Mouse (Mus musculus) embryonic facial prominence, embryonic 14.5 days (tissue): ENCODE data around the gene Rab20. TPM values are rescaled to one million over a fixed set of nuclear protein-coding genes. Genes with fewer than 3 reads are reported as not detected.

Experiments
- ATAC-seq: fragments of 200-750 bp; cut with Nextera tagmentation; 2 replicates; pipeline ENCODE4 v1.8.0; 2017; ENCODE audit warnings: low read depth, moderate number of reproducible peaks, moderate TSS enrichment
- DNase-seq: peaks from one replicate; pipeline ENCODE4 v3.0.0-alpha.2; 2015; ENCODE audit warnings: low spot score
- H3K27ac ChIP-seq: fragments of 300-500 bp; sonication (generic); replicated peaks from 2 replicates; pipeline ENCODE4 v1.5.1; 2014; ENCODE audit warnings: low read depth, mild to moderate bottlenecking, low read length, moderate library complexity
- H3K27me3 ChIP-seq: fragments of 300-500 bp; sonication (generic); replicated peaks from 2 replicates; pipeline ENCODE4 v1.6.1; 2014; ENCODE audit warnings: low read length; ENCODE audit not compliant: control insufficient read depth, insufficient read depth
- H3K36me3 ChIP-seq: fragments of 300-500 bp; sonication (generic); 2 replicates; pipeline ENCODE4 v1.6.1; 2014; ENCODE audit warnings: low read length, mixed read lengths; ENCODE audit not compliant: control insufficient read depth, insufficient read depth
- H3K4me1 ChIP-seq: fragments of 300-500 bp; sonication (generic); 2 replicates; pipeline ENCODE4 v1.6.1; 2014; ENCODE audit warnings: antibody characterized with exemption, low read length; ENCODE audit not compliant: control insufficient read depth, insufficient read depth
- H3K4me2 ChIP-seq: fragments of 300-500 bp; sonication (generic); 2 replicates; pipeline ENCODE4 v1.6.1; 2014; ENCODE audit warnings: low read depth, mild to moderate bottlenecking, low read length, moderate library complexity, mixed read lengths
- H3K4me3 ChIP-seq: fragments of 300-500 bp; sonication (generic); 2 replicates; pipeline ENCODE4 v1.5.1; 2014; ENCODE audit warnings: low read depth, mild to moderate bottlenecking, low read length
- H3K9ac ChIP-seq: fragments of 300-500 bp; sonication (generic); 2 replicates; pipeline ENCODE4 v1.6.1; 2014; ENCODE audit warnings: low read depth, mild to moderate bottlenecking, low read length, moderate library complexity, mixed read lengths
- H3K9me3 ChIP-seq: fragments of 300-500 bp; sonication (generic); 2 replicates; pipeline ENCODE4 v1.6.1; 2016; ENCODE audit warnings: low read length; ENCODE audit not compliant: control insufficient read depth
- WGBS: fragments of 180-500 bp; shearing (Covaris S2); extraction: QIAGEN DNeasy Blood & Tissue Kit; methylation state at CpG from one replicate; pipeline ENCODE4 v1.1.7; 2014; 5-methylcytosine and 5-hydroxymethylcytosine counted together
- polyA plus RNA-seq: library from polyadenylated mRNA; unstranded; fragments of >200 nt; fragmentation: Nextera tagmentation; extraction: Ambion mirVana; gene quantifications from 2 replicates; pipeline ENCODE4 v1.2.1, GENCODE M21; 2014

The Rab20 gene
- polyA plus RNA-seq, 1 experiment from 2014 or later: 2.1 TPM

DNA sequence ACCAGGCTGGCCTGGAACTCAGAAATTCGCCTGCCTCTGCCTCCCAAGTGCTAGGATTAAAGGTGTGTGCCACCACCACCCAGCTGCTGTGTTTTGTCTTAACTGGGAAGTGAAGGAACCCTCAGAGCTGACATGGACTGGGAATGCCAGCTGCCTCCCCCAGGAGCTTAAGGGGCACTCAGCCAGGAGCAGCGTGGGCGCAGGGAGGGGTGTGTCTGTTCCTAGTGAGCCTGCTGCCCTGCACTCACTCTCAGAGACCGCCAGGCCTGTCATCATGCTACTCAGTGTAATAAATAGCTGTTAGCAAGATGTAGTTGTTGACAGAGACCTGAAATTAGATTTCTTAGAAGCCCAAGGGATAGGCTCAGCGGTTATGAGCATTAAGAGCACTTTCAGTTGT, 32.5 kb upstream of the Rab20 start:
- DNase-seq (no peak), ATAC-seq (no peak)
- Histone ChIP-seq H3K4me2 (no peak overlapping the region), H3K9me3 (no peaks in the 10 kb centered on the region), H3K36me3 (peaks cover 89% of the 10 kb centered on the region), H3K9ac (no peak overlapping the region), H3K4me3 (no peak overlapping the region), H3K27me3 (no peaks in the 10 kb centered on the region), H3K27ac (no peak overlapping the region), H3K4me1 (no peaks in the 10 kb centered on the region)
- WGBS: 84% methylated on average over 5 of the region's 5 CpGs

DNA sequence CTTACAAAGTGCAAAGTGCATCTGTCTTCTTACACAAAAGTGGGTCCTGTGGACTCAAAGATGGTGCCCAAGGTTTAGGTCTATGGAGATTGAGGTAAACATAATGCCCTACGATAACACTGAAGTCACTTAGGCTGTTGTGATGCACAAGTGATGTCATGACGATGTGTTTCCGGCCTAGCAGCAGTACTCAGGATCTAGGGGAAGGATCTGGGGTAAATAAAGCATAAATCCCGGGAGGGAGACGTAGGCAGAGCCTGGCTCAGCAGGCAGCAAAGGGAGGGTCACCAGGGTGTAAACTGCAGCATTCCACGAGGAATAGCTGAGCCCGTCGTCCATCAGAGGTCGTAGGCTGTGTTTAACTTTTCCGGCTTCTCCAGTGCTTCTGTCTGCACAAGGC, 30.4 kb upstream of the Rab20 start:
- Histone ChIP-seq H3K36me3 (peaks cover 93% of the 10 kb centered on the region), H3K9ac (no peak overlapping the region), H3K4me3 (no peak overlapping the region), H3K27me3 (no peaks in the 10 kb centered on the region), H3K27ac (no peak overlapping the region), H3K4me2 (no peak overlapping the region), H3K4me1 (no peaks in the 10 kb centered on the region), H3K9me3 (no peaks in the 10 kb centered on the region)
- no peak for DNase-seq
- ATAC-seq: no peak
- 83% methylated on average over 10 of the region's 10 CpGs for WGBS

DNA sequence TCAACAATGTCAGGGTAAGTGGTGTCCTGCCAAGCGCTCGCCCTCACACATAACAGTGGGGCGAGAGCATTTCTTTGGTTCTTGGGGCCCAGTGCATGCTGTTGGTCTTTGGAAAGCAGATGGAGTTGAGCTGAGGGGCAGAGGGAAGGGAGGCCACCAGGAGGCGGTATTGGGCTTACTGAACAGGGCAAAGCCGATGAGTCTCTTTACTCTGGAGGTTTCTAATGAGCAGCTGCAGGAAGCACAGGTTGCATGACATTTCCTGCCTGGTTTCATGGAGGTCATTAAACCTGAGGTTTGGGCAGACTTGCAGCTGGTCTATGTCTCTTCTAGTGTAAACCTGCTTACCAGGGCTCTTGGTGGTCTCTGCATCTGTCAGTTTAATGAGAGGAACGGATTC, 28.3 kb upstream of the Rab20 start:
- H3K27ac ChIP-seq: no peak overlapping the region
- no peak overlapping the region for H3K4me3 ChIP-seq
- H3K4me1 ChIP-seq: no peaks in the 10 kb centered on the region
- DNase-seq (peak; percentile 48), ATAC-seq (no peak)
- 73% methylated on average over 6 of the region's 6 CpGs for WGBS
- peaks cover 90% of the 10 kb centered on the region for H3K36me3 ChIP-seq
- H3K27me3 ChIP-seq: no peaks in the 10 kb centered on the region
- H3K9ac ChIP-seq: no peak overlapping the region
- no peaks in the 10 kb centered on the region for H3K9me3 ChIP-seq
- H3K4me2 ChIP-seq: no peak overlapping the region

DNA sequence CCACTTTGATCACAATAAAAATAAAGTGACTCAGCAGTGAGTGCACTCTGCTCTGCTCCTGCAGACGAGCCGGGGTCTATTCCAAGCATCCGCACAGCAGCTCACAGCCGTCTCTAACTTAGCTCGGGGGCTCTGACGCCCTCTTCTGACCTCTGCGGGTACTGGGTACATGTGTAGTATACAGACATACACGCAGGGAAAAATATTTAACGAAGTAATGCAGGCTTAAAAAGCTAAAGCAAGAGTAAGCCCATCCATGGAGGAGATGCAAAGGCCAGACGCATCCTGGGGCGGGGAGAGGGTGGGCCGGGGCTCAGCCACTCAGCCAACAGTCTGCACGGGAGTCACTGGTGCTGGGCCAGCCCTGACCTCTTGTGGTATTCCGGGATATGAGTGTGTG, 27.6 kb upstream of the Rab20 start:
- H3K4me1 ChIP-seq: no peaks in the 10 kb centered on the region
- no peak overlapping the region for H3K4me3 ChIP-seq
- DNase-seq: no peak
- no peak overlapping the region for H3K27ac ChIP-seq
- H3K27me3 ChIP-seq: no peaks in the 10 kb centered on the region
- no peak for ATAC-seq
- WGBS: 88% methylated on average over 13 of the region's 14 CpGs
- H3K36me3 ChIP-seq: peaks cover 83% of the 10 kb centered on the region
- no peak overlapping the region for H3K9ac ChIP-seq
- H3K9me3 ChIP-seq: no peaks in the 10 kb centered on the region
- H3K4me2 ChIP-seq: no peak overlapping the region

DNA sequence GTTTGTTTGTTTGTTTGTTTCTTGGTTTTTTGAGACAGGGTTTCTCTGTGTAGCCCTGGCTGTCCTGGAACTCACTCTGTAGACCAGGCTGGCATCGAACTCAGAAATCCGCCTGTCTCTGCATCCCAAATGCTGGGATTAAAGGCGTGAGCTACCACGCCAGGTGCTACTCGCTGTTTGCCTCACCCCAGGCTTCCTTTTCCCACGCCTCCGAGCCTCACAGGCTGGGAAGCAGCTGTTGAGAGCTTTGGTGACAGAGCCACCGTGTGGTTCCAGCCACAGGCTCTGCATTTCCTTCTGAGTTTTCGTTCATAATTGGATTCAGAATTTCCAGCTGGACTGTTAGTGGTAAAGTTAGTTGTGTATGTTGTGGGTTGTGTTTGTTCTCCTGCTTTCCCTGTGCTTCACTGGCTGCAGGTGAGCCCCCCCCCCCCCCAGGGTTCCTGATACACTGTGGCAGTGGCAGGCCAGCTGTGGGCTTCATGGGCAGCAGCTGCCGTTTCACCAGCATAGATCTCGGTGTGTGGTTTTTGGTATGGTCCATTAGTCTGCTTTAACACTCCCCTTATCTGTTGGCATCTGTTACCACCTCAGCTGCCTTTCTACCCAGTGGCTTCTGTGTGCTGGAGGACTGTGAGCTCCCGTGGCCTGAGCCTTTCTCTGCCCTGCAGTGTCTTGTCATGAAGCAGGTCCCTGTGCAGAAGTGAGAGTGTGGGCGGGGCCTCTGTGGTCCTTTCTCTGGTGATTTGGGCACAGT, 25.1 kb upstream of the Rab20 start:
- Histone ChIP-seq H3K9me3 (no peaks in the 10 kb centered on the region), H3K4me3 (no peak overlapping the region), H3K9ac (no peak overlapping the region), H3K27ac (no peak overlapping the region), H3K4me2 (no peak overlapping the region), H3K4me1 (peaks cover 2% of the 10 kb centered on the region), H3K27me3 (no peaks in the 10 kb centered on the region), H3K36me3 (peaks cover 60% of the 10 kb centered on the region)
- DNase-seq (peak; percentile 12), ATAC-seq (no peak)
- 81% methylated on average over 13 of the region's 13 CpGs for WGBS

DNA sequence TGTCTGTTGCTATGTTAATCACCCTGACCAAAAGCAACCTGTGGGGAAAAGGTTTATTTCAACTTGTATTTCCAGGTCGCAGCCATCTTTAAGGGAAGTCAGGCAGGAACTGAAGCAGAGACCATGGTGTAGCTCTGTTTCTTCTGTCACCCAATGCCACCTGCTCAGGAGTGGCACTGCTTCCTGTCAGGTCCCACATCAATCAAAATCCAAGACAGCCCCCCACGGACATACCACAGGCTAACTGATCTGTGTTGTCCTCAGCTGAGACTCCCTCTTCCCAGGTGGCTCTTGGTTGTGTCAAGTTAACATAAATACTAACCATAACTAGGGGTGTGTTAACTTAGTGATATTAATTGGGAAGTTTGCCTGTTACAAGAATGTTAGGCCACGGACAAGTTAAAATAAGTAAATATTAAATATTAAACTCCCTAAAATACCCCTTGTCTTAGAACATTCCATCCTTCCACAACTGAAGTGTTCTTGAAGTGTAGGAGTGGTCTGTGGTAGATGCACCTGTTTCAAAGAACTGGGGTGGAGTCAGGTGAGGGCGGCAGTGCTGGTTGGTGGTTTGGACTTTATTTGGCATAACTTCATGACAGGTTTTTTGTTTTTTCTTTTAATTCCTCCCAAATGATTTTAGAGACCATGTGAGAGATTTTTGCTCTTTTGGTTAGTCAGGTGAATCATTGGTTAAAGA, 20.4 kb upstream of the Rab20 start:
- H3K9ac ChIP-seq: no peak overlapping the region
- whole genome bisulfite sequencing: 87% methylated on average over 4 of the region's 4 CpGs
- peaks cover 18% of the 10 kb centered on the region for H3K36me3 ChIP-seq
- no peaks in the 10 kb centered on the region for H3K9me3 ChIP-seq
- H3K4me2 ChIP-seq: no peak overlapping the region
- no peak for ATAC-seq
- H3K27ac ChIP-seq: no peak overlapping the region
- DNase-seq: no peak
- H3K27me3 ChIP-seq: no peaks in the 10 kb centered on the region
- peak overlapping the region; percentile 89 for H3K4me3 ChIP-seq
- peaks cover 15% of the 10 kb centered on the region for H3K4me1 ChIP-seq

DNA sequence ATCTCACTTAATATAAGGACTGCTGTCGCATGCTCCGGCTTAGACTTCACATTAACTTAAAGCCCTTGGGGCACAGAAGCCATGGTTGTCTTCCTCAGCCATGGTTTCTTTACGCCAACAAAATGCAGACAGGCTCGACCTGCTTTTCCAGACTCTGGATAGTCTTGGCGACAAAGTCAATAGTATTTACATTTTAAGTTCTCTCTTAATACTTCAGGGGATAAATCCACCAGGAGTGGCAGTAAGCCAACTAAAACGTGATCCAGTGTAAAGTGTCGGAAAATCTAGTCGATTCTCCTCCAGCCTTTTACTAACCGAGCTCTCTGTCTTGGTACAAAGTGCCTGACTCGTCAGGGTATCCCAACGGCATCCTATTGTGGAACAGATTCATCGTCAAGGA, 19.8 kb upstream of the Rab20 start:
- Histone ChIP-seq H3K4me1 (peaks cover 15% of the 10 kb centered on the region), H3K4me2 (peak overlapping the region; percentile 75), H3K4me3 (peak overlapping the region; percentile 89), H3K36me3 (peaks cover 12% of the 10 kb centered on the region), H3K27me3 (no peaks in the 10 kb centered on the region), H3K9me3 (no peaks in the 10 kb centered on the region), H3K9ac (peak overlapping the region; percentile 86; the same call in 1 of the 2 replicates), H3K27ac (no peak overlapping the region)
- WGBS: 72% methylated on average over 12 of the region's 12 CpGs
- DNase-seq: peak; percentile 9
- no peak for ATAC-seq

DNA sequence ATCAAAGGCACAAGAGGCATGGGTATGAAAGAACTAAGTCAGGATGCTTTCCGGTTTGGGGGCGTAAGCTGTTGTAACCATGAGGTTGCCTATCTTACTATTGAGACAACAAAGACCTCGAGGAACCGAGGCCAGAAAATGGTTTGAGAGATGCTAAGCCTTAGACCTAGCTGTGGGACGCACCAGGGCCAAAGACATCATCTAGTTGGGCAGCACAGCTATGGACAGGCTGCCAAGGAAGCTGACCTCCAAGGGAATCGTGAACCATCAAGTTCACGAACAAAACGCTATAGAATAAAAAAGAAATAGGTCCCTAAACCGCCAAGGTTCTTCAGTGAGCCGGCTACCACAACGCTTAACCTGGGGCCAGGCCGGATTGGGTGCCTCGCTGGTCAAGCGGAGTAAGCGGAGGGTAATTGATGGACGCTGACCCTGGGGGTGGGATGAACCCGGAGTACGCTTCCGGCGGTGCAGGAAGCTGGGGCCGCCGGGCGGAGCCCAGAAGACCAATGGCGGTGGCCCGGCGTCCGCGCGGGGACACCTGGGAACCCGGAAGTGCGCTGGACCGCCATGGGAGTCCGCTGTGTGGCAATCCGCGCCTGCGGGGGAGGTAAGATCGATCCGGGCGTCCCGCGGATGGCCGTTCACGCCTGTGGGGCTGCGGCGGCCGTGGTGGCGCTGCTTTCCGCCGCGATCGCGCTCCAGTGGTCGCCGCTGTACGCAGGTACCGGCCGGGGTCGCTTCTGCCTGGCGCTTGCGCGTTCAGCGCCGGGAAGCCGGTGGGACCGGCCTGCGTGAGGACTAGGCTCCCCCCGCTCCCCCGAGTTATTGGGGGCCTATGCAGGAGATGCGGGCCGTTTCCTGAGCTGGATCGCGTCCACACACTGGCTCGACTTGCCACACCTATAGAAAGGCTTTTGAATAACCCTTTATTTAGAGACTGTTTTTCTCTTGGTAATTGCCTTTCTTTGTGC, 18.8 kb upstream of the Rab20 start, which contains the start of gene Naxd:
TSS of gene Naxd (plus strand) at position 490 of the 974 bp plus-strand sequence.
- no peaks in the 10 kb centered on the region for H3K27me3 ChIP-seq
- H3K9me3 ChIP-seq: no peaks in the 10 kb centered on the region
- H3K36me3 ChIP-seq: 0 out of 2 replicates have a peak, but pooled peaks cover 2% of the 10 kb centered on the region
- H3K27ac ChIP-seq: peak within 1 kb of the TSS; percentile 59
- peak within 1 kb of the TSS; percentile 89 for H3K4me3 ChIP-seq
- 4% methylated on average over 50 of the region's 73 CpGs for whole genome bisulfite sequencing
- ATAC-seq: peak; percentile 98
- H3K4me2 ChIP-seq: peak within 1 kb of the TSS; percentile 75
- H3K9ac ChIP-seq: peak within 1 kb of the TSS; percentile 86
- peaks cover 15% of the 10 kb centered on the region for H3K4me1 ChIP-seq
- DNase-seq: peak; percentile 97
